Mouse (Mus musculus) G1E (cell line): ENCODE data around the gene Dmxl2.

ENCODE experiments used
- CTCF ChIP-seq: IDR thresholded peaks from 2 replicates; pipeline ENCODE4 v1.5.1; 2012; ENCODE audit warnings: low read depth, low read length, inconsistent platforms, mixed read lengths
- GATA1 ChIP-seq: IDR thresholded peaks from 2 replicates; pipeline ENCODE4 v1.6.1; 2012; ENCODE audit warnings: borderline replicate concordance, low read length, inconsistent platforms, mixed read lengths
- GATA2 ChIP-seq: IDR thresholded peaks from 2 replicates; pipeline ENCODE4 v1.6.1; 2012; ENCODE audit warnings: low read depth, low read length, inconsistent platforms, borderline replicate concordance
- POLR2AphosphoS5 ChIP-seq: IDR thresholded peaks from 2 replicates; pipeline ENCODE4 v1.6.1; 2012; ENCODE audit warnings: low read depth, low read length, inconsistent platforms; ENCODE audit not compliant: insufficient replicate concordance
- TAL1 ChIP-seq: conservative IDR thresholded peaks from 2 replicates; pipeline ENCODE4 v1.6.1; 2012; ENCODE audit warnings: low read depth, low read length, inconsistent platforms, mixed read lengths

DNA sequence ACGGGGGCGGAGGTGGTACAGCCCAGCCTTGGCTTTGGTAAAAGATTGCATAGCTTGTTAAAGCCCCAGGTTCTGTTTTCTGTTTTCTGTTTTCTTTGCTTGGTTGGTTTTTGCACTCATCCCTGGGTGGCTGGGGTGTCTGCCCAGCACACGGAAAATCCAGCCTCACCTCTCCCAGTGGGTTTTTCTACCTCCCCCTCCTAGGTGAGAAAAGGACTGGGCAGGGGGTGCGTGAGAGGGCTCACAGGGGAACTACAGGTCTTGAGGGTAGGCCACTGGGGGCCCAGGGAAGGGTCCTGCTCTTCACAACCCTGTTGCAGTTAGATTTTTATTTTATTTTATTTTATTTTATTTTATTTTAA lies 43.5 kb upstream of the Dmxl2 start:
- TF ChIP-seq GATA2 (no peak), CTCF (no peak), GATA1 (no peak), TAL1 (no peak), POLR2AphosphoS5 (no peak)
